Mouse (Mus musculus) cerebellum, adult 18-20 months (tissue): ENCODE data around the gene Rftn2.
"Not testable (repeated sequence)": the region's sequence is repeated elsewhere in the genome, so short reads cannot be mapped to it uniquely, and the experiment has no call there.

ENCODE experiments used
- DNase-seq, 2 experiments: peaks; one replicate each; pipeline ENCODE4 v3.0.0; 2021

Gene Rftn2

DNA sequence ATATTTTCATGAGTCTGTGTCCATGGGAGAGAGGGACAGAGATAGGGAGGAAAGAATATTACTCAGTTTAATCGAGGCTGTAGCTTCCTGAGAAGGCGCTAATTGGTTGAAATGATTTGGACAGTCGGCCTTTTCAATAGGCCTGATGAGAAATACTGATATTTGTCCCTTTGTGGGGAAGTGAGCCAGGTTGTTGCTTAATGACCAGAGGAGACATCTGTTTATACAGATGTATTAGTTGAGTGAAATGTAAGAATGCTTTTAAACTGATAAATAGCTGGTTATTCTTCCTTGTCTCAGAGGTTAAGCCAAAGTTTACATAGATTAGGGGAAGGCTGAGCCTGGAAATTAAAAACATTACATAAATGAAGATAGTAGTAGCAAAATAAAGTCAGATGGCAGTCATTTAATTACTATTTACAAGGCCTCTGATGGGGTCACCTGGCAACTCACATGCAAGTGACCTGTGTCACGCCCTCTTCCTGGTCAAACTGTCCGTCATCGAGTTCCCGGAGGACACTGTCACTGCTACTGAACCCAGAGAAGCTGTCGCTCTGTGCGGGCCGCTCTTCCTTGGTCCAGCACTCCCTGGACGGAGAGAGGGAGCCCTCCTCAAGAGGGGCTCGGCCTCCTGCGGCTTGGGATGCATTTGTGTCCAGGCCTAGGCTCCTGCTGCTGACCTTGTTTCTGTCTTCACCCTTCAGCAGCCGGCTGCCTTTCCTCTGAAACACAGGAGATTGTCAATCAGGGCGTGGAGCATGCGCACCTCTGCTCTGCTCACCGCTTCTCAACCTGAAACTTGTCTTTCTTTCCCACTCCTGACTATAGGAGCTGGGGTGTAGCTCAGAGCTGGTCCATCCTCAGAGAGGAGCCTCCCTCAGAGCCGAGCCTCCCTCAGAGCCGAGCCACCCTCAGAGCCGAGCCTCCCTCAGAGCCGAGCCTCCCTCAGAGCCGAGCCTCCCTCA lies 54.9 kb downstream of the Rftn2 start:
- no peak for DNase-seq

DNA sequence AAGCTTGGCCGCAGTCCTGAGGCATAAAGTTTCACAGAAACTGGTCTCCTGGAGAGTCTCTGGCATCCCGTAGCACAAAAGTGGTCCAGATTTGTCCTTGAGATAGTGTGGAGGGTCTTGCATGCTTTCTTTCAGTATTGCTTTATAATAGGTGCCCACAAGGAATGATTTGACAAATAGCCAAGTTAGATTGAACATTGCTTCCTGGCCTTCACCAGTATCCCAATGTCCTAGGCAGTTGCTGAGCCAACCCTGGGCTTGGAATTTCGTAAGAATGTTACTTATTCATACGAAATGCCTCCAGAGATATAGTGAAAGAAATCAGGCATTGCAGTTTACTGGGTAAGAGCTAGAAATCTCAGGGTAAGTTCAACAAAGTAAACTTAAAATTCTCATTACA lies 58.0 kb downstream of the Rftn2 start:
- no peak for DNase-seq

- no peak for DNase-seq
Observed at GRCm38 (mm10) chr1:55167560-55167959, 59.0 kb downstream of the Rftn2 start.

DNA sequence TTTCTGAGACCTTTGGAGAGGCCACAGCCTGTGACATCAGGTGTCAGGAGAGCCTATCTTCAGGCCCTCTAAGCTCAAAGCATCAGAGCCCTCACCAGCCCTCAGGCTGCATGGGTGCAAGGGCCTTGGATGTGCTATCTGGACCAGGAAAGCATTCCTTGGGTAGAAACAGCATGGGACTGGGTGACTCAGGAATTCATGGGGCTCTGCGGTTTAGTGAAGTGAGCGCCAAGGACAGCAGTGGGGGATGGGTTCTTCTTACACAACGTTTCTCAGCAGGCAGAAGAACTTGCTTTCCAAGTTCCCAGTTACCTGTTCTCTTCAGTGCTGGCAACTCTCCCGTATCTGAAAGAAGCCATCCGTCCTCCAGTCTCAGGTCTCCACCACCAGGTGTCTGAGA lies 62.6 kb downstream of the Rftn2 start:
- DNase-seq, result no peak

DNA sequence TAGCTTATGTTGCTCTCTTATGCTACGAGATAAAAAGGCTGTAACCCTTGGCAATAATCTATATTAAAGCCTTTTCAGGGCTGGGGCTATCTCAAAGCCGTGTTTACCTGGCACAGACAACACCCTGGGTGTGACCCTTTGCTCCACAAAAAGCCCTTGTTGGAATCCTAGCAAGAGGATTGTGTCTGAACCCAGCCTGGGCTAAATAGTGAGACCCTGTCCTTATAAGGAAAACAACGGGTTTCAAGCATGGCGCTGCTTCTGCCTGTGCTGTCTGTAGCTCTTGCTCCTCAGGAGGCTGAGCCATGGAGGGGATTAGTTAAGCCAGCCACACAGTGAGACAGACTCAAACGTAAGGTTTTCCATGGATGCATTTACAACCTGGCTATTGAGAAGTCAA lies 63.8 kb downstream of the Rftn2 start:
- no peak for DNase-seq

DNA sequence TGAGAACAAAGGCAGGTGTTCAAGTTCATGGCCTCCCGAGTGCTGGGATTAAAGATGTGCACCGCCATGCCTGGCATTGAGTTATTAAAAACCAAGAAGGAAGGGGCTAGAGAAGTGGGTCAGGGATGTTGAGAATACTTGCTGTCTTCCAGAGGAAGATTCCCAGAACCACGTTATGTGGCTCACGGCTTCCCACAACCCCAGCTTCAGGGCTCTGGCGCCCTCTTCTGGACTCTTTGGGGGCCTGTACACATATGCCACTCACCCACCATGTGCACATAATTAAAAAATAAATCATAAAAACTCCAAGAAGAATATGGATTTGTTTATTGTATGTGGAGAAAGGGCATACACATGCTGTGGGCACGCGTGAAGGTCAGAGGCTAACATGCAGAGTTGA lies 64.7 kb downstream of the Rftn2 start:
- DNase-seq, result peak in 1 of 2 experiments; percentile 22

DNA sequence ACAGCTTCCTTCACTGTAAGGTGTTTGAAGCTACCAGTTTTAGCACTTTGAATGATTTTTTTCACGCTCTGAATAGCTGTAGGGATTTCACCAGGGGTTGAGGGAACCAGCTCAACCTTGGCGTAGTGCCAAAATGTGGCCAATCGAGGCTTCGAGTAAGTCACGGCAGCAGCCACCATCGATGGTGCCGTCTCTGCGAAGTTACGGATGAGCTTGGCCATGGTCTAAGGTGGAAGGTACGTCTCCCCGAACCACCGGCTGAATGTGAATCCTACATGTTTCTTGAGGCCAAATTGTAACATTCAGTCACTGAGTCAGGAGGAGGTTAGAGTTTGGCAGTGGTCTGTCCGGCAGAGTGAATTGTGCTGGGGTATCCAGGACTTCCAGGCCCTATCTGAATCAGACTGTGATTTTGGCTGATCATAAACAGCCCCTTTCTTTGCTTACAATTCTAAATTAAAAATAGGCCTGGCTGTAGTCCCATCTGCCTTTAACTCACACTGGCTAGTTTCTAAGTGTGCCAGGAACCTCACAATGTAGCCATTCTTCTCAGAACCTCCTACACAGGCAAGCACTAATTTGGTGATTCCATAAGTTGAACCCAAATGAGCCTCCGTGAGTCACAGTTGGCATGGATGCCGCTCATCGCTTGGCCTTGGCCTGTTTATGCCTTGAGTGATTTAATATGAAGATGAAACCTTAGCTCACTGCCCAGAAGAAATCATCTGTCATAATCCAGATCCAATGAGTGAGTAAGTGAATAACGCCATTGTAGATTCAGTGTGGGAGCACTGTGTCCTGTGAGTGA lies 65.5 kb downstream of the Rftn2 start:
- DNase-seq, result peak; percentile 30 to 37

- DNase-seq, result no peak
Observed at GRCm38 (mm10) chr1:55160218-55160617, 66.4 kb downstream of the Rftn2 start.

GRCm38 (mm10) chr1:55158821-55159220 lies 67.8 kb downstream of the Rftn2 start:
- DNase-seq, result no peak

DNA sequence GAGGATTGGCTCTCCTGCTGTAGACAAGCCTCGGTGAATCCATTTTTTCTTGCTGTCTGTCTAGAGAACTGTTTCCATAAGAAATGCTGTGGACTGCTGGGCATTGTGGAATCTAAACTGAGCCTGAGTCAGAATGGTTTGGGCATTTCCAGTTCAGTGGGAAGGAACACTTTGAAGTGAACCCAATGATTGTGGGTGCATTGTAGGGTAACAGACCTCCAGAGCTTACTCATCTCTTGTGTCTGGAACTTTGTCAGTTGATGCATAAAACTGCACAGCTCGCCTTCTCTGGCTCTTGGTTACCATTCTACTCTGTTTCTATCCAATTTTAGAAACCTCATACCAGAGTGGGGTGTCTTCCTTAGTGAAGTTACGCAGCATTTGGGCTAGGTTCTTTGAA lies 68.4 kb downstream of the Rftn2 start:
- DNase-seq, result no peak

GRCm38 (mm10) chr1:55157329-55157728 lies 69.3 kb downstream of the Rftn2 start:
- no peak for DNase-seq

DNA sequence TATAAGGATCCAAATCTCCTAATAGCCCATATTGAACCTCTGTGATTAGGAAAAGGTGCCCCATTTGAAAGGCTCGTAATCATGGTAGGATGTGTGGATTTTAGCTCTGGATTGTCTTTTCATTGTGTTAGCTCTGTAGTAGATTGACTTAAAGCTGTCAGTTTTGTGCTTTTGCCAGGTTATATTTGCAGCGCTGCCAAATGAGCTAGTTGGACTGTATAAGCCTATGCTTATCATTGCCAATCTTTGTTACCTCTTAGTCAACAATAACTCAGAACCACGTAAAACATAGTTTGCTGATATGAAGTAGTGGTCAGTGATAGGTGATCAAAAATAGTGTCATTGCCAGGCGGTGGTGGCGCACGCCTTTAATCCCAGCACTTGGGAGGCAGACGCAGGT lies 81.0 kb downstream of the Rftn2 start:
- peak; percentile 39 to 60 for DNase-seq

- no peak for DNase-seq
Observed at GRCm38 (mm10) chr1:55144338-55144737, 82.2 kb downstream of the Rftn2 start.

DNA sequence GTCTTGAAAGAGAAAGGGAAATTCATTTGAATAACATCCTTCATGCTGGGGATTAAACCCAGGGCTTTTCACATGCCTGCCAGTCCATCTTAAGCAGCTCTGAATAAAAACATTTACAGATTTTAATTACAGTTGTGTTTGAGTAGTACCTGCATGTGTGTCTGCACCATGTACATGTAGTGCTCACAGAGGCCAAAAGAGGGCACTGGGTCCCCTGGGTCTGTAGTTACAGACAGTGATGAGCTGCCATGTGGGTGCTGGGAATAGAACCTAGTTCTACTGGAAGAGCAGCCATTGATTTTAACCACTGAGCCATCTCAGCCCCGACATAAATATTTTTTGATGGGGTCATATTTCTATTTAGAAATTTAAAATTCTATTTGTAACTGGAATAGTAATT lies 90.7 kb downstream of the Rftn2 start:
- DNase-seq, result no peak

GRCm38 (mm10) chr1:55134301-55134700 lies 92.3 kb downstream of the Rftn2 start:
- DNase-seq, result no peak

- DNase-seq, result no peak
Observed at GRCm38 (mm10) chr1:55133173-55133572, 93.4 kb downstream of the Rftn2 start.

- DNase-seq, result no peak
Observed at GRCm38 (mm10) chr1:55132308-55132707, 94.3 kb downstream of the Rftn2 start.

DNA sequence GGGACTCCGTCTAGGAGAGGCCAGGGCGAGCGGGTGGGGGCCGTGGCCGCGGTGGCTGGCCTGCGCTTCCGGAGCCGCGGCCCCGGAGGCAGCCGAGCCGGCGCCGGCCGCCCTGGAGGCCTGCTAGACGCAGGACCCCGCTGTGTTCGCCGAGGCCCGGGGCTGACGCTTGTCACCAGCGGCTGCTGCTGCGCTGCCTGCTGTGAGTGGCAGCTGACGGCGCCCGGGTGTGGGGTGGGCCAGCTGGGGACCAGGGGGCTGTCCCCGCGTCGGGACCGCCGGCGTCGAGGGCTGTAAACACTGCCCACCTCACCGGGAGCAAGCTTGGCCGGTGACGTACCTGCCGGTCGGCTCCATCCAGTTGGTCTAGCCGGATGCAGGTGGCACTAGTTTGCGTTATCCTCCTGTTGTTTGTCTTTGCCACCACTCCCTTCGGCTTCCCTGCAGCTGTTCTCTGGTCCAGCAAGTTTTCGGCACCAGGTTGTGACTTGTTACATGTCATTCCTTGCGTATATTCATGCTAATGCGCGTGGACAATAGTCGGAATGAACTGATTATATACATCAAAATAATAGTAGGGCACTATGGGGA lies 95.1 kb downstream of the Rftn2 start:
- no peak for DNase-seq

DNA sequence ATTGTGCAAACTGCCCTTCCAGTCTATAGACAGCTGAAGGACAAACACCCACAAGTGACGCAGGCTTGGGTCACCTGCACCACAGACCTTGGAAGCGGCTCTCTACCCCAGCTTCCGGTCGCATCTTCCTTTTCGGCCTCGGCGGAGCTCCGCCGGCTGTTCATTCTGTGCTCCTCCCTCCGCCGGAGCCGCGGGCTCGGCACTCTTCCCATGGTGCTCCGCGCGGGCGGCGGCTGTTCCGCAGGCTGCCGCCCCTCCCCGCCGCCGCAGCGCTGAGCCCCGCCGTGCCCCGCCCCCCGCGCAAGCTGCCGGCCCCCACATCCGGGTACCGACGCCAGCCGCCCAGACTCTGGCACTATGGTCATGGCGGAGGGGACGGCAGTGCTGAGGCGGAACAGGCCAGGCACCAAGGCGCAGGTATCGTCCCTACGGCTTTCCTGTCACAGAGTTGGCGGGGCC lies 95.6 kb downstream of the Rftn2 start, which contains the start of gene Mob4:
Gene Mob4 (plus strand): TSS at position 289 of the 459 bp plus-strand sequence.
- DNase-seq, result peak; percentile 92 to 98

- peak in 1 of 2 experiments; percentile 25 for DNase-seq
Observed at GRCm38 (mm10) chr1:55130190-55130916, 96.2 kb downstream of the Rftn2 start.

GRCm38 (mm10) chr1:55129716-55130115 lies 96.9 kb downstream of the Rftn2 start:
- no peak for DNase-seq

GRCm38 (mm10) chr1:55124136-55124535 lies 102.4 kb downstream of the Rftn2 start:
- DNase-seq, result not testable (repeated sequence)
